In the genomic region with DNA sequence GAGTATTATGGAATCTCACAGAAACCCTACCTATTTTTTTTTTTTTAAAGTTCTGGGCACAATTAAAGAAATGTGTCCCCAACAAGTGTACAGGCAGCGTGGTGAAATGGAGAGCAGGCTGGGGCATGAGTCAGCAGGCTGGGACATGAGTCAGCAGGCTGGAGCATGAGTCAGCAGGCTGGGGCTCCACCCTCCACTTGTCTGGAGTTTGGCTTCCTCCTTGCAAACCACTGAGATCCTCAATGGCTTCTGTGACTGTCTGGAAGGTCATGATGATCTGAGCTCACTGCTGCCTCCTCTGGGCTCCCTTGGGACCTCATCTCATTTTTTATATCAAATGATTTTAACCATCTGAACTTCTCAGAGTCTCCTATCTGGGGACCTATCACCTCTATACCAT, we compare ENCODE assay signal across 8 mouse cellular contexts. TPM values are rescaled to one million over a fixed set of nuclear protein-coding genes. Genes with fewer than 3 reads are reported as not detected.
DNase-seq lines count a peak whose midpoint lies in the region; ATAC-seq and TF ChIP-seq lines count a peak whose summit lies in the region.

No protein-coding gene starts in this region.

- H3K4me2 ChIP-seq in forebrain, postnatal 0 days (ENCODE audit: low read depth) = no peak overlapping the region
- no peak overlapping the region for H3K4me2 ChIP-seq in forebrain, embryonic 16.5 days (ENCODE audit: low read length)

- H3K36me3 ChIP-seq in forebrain, postnatal 0 days (ENCODE audit: insufficient read depth) = peaks cover 29% of the 10 kb centered on the region
- H3K36me3 ChIP-seq in forebrain, embryonic 16.5 days (ENCODE audit: control insufficient read depth, insufficient read depth) = no peaks in the 10 kb centered on the region

- H3K27me3 ChIP-seq in forebrain, postnatal 0 days (ENCODE audit: insufficient read depth, low read length) = no peaks in the 10 kb centered on the region
- no peaks in the 10 kb centered on the region for H3K27me3 ChIP-seq in forebrain, embryonic 16.5 days (replicated peaks; ENCODE audit: control insufficient read depth, insufficient read depth, low read length)

- no peak overlapping the region for H3K9ac ChIP-seq in forebrain, postnatal 0 days
- H3K9ac ChIP-seq in forebrain, embryonic 16.5 days (replicated peaks; ENCODE audit: low read depth, low read length) = no peak overlapping the region

- ATAC-seq in forebrain, postnatal 0 days = no peak
- no peak for ATAC-seq in forebrain, embryonic 16.5 days

- WGBS in forebrain, postnatal 0 days = 70% methylated on average over 1 of the region's 1 CpGs
- WGBS in forebrain, embryonic 16.5 days = 81% methylated on average over 1 of the region's 1 CpGs

- H3K4me1 ChIP-seq in forebrain, postnatal 0 days (ENCODE audit: insufficient read depth) = no peaks in the 10 kb centered on the region
- H3K4me1 ChIP-seq in forebrain, embryonic 16.5 days (replicated peaks; ENCODE audit: control insufficient read depth, insufficient read depth, low read length) = no peaks in the 10 kb centered on the region

- no peak overlapping the region for H3K27ac ChIP-seq in forebrain, postnatal 0 days (ENCODE audit: low read depth, low read length)
- H3K27ac ChIP-seq in forebrain, embryonic 16.5 days (ENCODE audit: low read length) = no peak overlapping the region

- TF ChIP-seq CTCF in forebrain, postnatal 0 days (IDR thresholded peaks at IDR 0.05; ENCODE audit: low read depth) = peak; percentile 28; the same call in 1 of the 2 replicates

- no peaks in the 10 kb centered on the region for H3K9me3 ChIP-seq in forebrain, postnatal 0 days (ENCODE audit: low read length)
- no peaks in the 10 kb centered on the region for H3K9me3 ChIP-seq in forebrain, embryonic 16.5 days (ENCODE audit: control insufficient read depth, low read length)

- intact Hi-C loops in gastrocnemius, postnatal 36 days (cut with DNase I) = no loop called here

- no peak for DNase-seq in forebrain, postnatal 0 days
- DNase-seq in right cerebral cortex, postnatal 14 days = peak; percentile 34
- no peak for DNase-seq in right cerebral cortex, postnatal 10 days (ENCODE audit: low spot score in 2 of 2)
- peak; percentile 72 for DNase-seq in c-Kit-positive CD71-positive TER-119-positive erythroid progenitor cells, embryonic 14.5 days (ENCODE audit: low spot score)
- DNase-seq in natural killer cell, adult 2 months (ENCODE audit: low spot score in 2 of 2) = peak; percentile 20 to 29
- no peak for DNase-seq in gastrocnemius, postnatal 36 days
- no peak for DNase-seq in lung, postnatal 25 days (ENCODE audit: low spot score)

- H3K4me3 ChIP-seq in forebrain, postnatal 0 days (ENCODE audit: low read depth, low read length) = no peak overlapping the region
- H3K4me3 ChIP-seq in forebrain, embryonic 16.5 days (replicated peaks; ENCODE audit: low read length) = no peak overlapping the region

RNA-seq across cellular contexts. Expression of a gene that starts 23.4 kb away (rescaled TPM):
- total RNA-seq in forebrain, postnatal 0 days (2014; rRNA removed) = 1.9 TPM in 1 of 2 replicates, not detected in the other
- 0.18 TPM in 1 of 2 replicates, not detected in the other for polyA plus RNA-seq in forebrain, postnatal 0 days (2015; fragmentation: Nextera tagmentation; extraction: Ambion mirVana)
- not detected in 2 replicates for polyA plus RNA-seq in forebrain, embryonic 16.5 days (2015; fragmentation: Nextera tagmentation; extraction: Ambion mirVana)
- total RNA-seq in gastrocnemius, postnatal 36 days (2021) = under 1 TPM; 0.43 to 0.54 TPM

RNA-seq across cellular contexts. Expression of a gene that starts 50.4 kb away (rescaled TPM):
- total RNA-seq in forebrain, postnatal 0 days (2014; rRNA removed) = 2.2 and 5.2 TPM in 2 replicates
- polyA plus RNA-seq in forebrain, postnatal 0 days (2015; fragmentation: Nextera tagmentation; extraction: Ambion mirVana) = 8.6 and 11.0 TPM in 2 replicates
- 5.5 and 6.3 TPM in 2 replicates for polyA plus RNA-seq in forebrain, embryonic 16.5 days (2015; fragmentation: Nextera tagmentation; extraction: Ambion mirVana)
- 10 to 100 TPM; 19.7 to 22.2 TPM for total RNA-seq in gastrocnemius, postnatal 36 days (2021)

Comparison
In these comparisons a context has a peak if more than half of its experiments do, and no peak if none do; other contexts are left out.
1. DNase-seq: peak in right cerebral cortex, postnatal 14 days (single experiment), c-Kit-positive CD71-positive TER-119-positive erythroid progenitor cells, embryonic 14.5 days (single experiment) and natural killer cell, adult 2 months (2 of 2); none in forebrain, postnatal 0 days (single experiment), right cerebral cortex, postnatal 10 days (0 of 2), gastrocnemius, postnatal 36 days (0 of 2) and lung, postnatal 25 days (single experiment).